Mouse (Mus musculus) ES-E14 (cell line): ENCODE measurements around the gene Kcnip1.

Experiments
- CHD2 ChIP-seq: IDR thresholded peaks from 2 replicates; pipeline ENCODE4 v1.6.1; 2014; ENCODE audit warnings: mild to moderate bottlenecking, low read depth, low read length, inconsistent platforms
- HCFC1 ChIP-seq: IDR thresholded peaks from 2 replicates; pipeline ENCODE4 v1.6.1; 2012; ENCODE audit warnings: low read length, inconsistent platforms, borderline replicate concordance; ENCODE audit not compliant: insufficient read depth
- ZC3H11A ChIP-seq: IDR thresholded peaks from 2 replicates; pipeline ENCODE4 v1.6.1; 2012; ENCODE audit warnings: low read depth, mild to moderate bottlenecking, inconsistent platforms, low read length, borderline replicate concordance
- ZNF384 ChIP-seq: IDR thresholded peaks from 2 replicates; pipeline ENCODE4 v1.6.1; 2012; ENCODE audit warnings: low read depth, low read length, inconsistent platforms

DNA sequence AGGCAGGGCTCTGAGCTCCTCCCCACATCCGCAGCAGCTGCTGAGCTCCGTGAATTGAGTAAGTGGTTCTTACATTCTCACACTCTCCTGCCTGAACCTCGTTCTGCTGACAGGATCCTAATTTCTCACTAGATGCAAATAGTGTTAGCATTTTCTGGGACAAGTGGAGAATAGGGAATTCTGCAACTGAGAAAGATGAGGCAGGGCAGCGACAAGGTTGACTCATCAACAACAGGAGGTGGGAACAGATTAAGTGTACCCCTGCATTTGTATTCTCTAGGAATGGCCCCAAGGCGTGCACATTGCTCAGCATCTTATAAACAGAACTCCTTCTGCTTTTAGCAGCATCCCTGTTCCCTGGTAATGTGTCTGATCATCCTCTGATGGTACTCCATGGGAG lies 47.1 kb upstream of the Kcnip1 start:
- TF ChIP-seq ZNF384 (no peak), CHD2 (no peak), ZC3H11A (no peak), HCFC1 (no peak)
